ENCODE assay signal across 10 mouse cellular contexts in the genomic region with DNA sequence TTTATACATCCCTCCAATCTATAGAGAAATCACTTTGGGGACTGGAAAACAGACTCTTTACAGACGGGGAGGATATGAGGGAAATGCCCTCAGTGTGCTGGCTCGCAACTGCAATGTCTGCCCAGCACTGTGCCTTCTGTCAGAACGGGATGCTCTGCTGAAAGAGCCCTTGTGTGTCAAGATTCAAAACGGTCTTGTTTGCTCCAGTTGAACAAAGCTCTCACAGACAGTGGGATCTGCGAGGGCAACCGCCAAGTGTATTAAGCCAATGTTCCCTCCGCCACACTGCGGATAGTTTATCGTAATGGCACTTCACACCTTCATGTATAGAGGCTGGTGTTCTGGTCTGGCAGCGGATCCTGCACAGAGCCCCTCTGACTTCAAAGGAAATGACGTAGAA. TPM values are rescaled to one million over a fixed set of nuclear protein-coding genes. Genes with fewer than 3 reads are reported as not detected.
DNase-seq lines count a peak whose midpoint lies in the region; ATAC-seq and TF ChIP-seq lines count a peak whose summit lies in the region.
"Had no signal": no experiment of that assay in that cellular context is flagged by ENCODE, and none has a peak within 500 bp of the region (broad histone marks: within the 10 kb centered on the region; RNA-seq: fewer than 3 reads in every experiment).

No protein-coding gene starts in this region.

- no peaks in the 10 kb centered on the region for H3K36me3 ChIP-seq in heart, embryonic 14.5 days (ENCODE audit: control insufficient read depth, insufficient read depth, low read length)
- H3K36me3 ChIP-seq in lung, embryonic 14.5 days (ENCODE audit: insufficient read depth) = no peaks in the 10 kb centered on the region
- no peaks in the 10 kb centered on the region for H3K36me3 ChIP-seq in embryonic facial prominence, embryonic 13.5 days
- H3K36me3 ChIP-seq in neural tube, embryonic 12.5 days = no peaks in the 10 kb centered on the region

- WGBS in heart, embryonic 14.5 days = 31% methylated on average over 11 of the region's 11 CpGs
- WGBS in lung, embryonic 14.5 days = 34% methylated on average over 11 of the region's 11 CpGs
- WGBS in embryonic facial prominence, embryonic 13.5 days = 36% methylated on average over 11 of the region's 11 CpGs
- WGBS in neural tube, embryonic 12.5 days = 53% methylated on average over 11 of the region's 11 CpGs

- DNase-seq in heart, postnatal 14 days = no peak
- no peak for DNase-seq in lung, embryonic 14.5 days
- DNase-seq in lung, postnatal 14 days = no peak
- DNase-seq in kidney, postnatal 4 days = no peak
- DNase-seq: kidney, postnatal 14 days; liver; lung, postnatal 10 days had no signal

- TF ChIP-seq CTCF in lung, embryonic 14.5 days (IDR thresholded peaks at IDR 0.05; ENCODE audit: low read depth) = no peak

- intact Hi-C loops in heart, postnatal 14 days (cut with DNase I) = no loop called here

- H3K27me3 ChIP-seq in heart, embryonic 14.5 days (ENCODE audit: control insufficient read depth, insufficient read depth, low read length) = no peaks in the 10 kb centered on the region
- H3K27me3 ChIP-seq in lung, embryonic 14.5 days (ENCODE audit: insufficient read depth, low read length) = no peaks in the 10 kb centered on the region
- no peaks in the 10 kb centered on the region for H3K27me3 ChIP-seq in embryonic facial prominence, embryonic 13.5 days
- H3K27me3 ChIP-seq in neural tube, embryonic 12.5 days (replicated peaks) = no peaks in the 10 kb centered on the region

- peak overlapping the region; percentile 44 for H3K4me2 ChIP-seq in heart, embryonic 14.5 days (ENCODE audit: low read length)
- H3K4me2 ChIP-seq in lung, embryonic 14.5 days = peak overlapping the region; percentile 31; the same call in 1 of the 2 replicates
- H3K4me2 ChIP-seq in embryonic facial prominence, embryonic 13.5 days = peak overlapping the region; percentile 19; the same call in 1 of the 2 replicates
- peak overlapping the region; percentile 27; the same call in 1 of the 2 replicates for H3K4me2 ChIP-seq in neural tube, embryonic 12.5 days (replicated peaks)

- H3K4me1 ChIP-seq in heart, embryonic 14.5 days (ENCODE audit: control insufficient read depth in 2 of 2, insufficient read depth in 2 of 2, low read length in 2 of 2) = peaks cover 6 to 10% of the 10 kb centered on the region in 2 experiments
- H3K4me1 ChIP-seq in lung, embryonic 14.5 days (ENCODE audit: insufficient read depth) = no peaks in the 10 kb centered on the region
- H3K4me1 ChIP-seq in embryonic facial prominence, embryonic 13.5 days = 0 out of 2 replicates have a peak, but pooled peaks cover 5% of the 10 kb centered on the region
- H3K4me1 ChIP-seq in neural tube, embryonic 12.5 days = no peaks in the 10 kb centered on the region

- no peaks in the 10 kb centered on the region for H3K9me3 ChIP-seq in heart, embryonic 14.5 days (ENCODE audit: control insufficient read depth, low read length)
- no peaks in the 10 kb centered on the region for H3K9me3 ChIP-seq in lung, embryonic 14.5 days (ENCODE audit: low read depth, low read length)
- no peaks in the 10 kb centered on the region for H3K9me3 ChIP-seq in embryonic facial prominence, embryonic 13.5 days
- no peaks in the 10 kb centered on the region for H3K9me3 ChIP-seq in neural tube, embryonic 12.5 days

- H3K4me3 ChIP-seq in heart, embryonic 14.5 days (ENCODE audit: control insufficient read depth in 1 of 2, insufficient read depth in 1 of 2, low read depth in 1 of 2, low read length in 2 of 2) = no peak overlapping the region
- no peak overlapping the region for H3K4me3 ChIP-seq in lung, embryonic 14.5 days (ENCODE audit: low read depth, low read length)
- no peak overlapping the region for H3K4me3 ChIP-seq in embryonic facial prominence, embryonic 13.5 days
- no peak overlapping the region for H3K4me3 ChIP-seq in neural tube, embryonic 12.5 days

- peak overlapping the region; percentile 4 to 12; a peak in 1 of 4 replicates for H3K27ac ChIP-seq in heart, embryonic 14.5 days (replicated peaks in 1 of 2; ENCODE audit: control insufficient read depth in 1 of 2, insufficient read depth in 1 of 2, low read depth in 2 of 2, low read length in 2 of 2)
- H3K27ac ChIP-seq in lung, embryonic 14.5 days (ENCODE audit: low read depth) = no peak overlapping the region
- no peak overlapping the region; the same call in 1 of the 2 replicates for H3K27ac ChIP-seq in embryonic facial prominence, embryonic 13.5 days
- H3K27ac ChIP-seq in neural tube, embryonic 12.5 days = no peak overlapping the region

- no peak overlapping the region for H3K9ac ChIP-seq in heart, embryonic 14.5 days (ENCODE audit: low read length)
- H3K9ac ChIP-seq in lung, embryonic 14.5 days = no peak overlapping the region
- H3K9ac ChIP-seq in embryonic facial prominence, embryonic 13.5 days = no peak overlapping the region
- no peak overlapping the region for H3K9ac ChIP-seq in neural tube, embryonic 12.5 days

- ATAC-seq in heart, embryonic 14.5 days (ENCODE audit: insufficient number of reproducible peaks, insufficient read depth, low FRiP score, low read depth) = no peak
- ATAC-seq in lung, embryonic 14.5 days (ENCODE audit: insufficient read depth) = no peak
- no peak for ATAC-seq in embryonic facial prominence, embryonic 13.5 days (ENCODE audit: insufficient number of reproducible peaks, insufficient read depth, low FRiP score, low TSS enrichment, low read depth)
- ATAC-seq in neural tube, embryonic 12.5 days (ENCODE audit: low FRiP score, low read depth) = no peak

RNA-seq across cellular contexts. Expression of a gene that starts 14.3 kb away (rescaled TPM):
- polyA plus RNA-seq in heart, embryonic 14.5 days (2014; fragmentation: Nextera tagmentation; extraction: Ambion mirVana) = 25.4 and 26.1 TPM in 2 replicates
- total RNA-seq in heart, postnatal 14 days (2021) = 10 to 100 TPM; 17.9 to 19.5 TPM
- 26.4 and 27.8 TPM in 2 replicates for polyA plus RNA-seq in lung, embryonic 14.5 days (2014; fragmentation: Nextera tagmentation; extraction: Ambion mirVana)
- 20.8 and 25.8 TPM in 2 replicates for polyA plus RNA-seq in embryonic facial prominence, embryonic 13.5 days (2015; fragmentation: Nextera tagmentation; extraction: Ambion mirVana)
- 23.1 and 26.3 TPM in 2 replicates for polyA plus RNA-seq in neural tube, embryonic 12.5 days (2016; fragmentation: Nextera tagmentation; extraction: Ambion mirVana)

Comparison
In these comparisons a context has a peak if more than half of its experiments do, and no peak if none do; other contexts are left out.
1. H3K27ac ChIP-seq: peak in heart, embryonic 14.5 days (2 of 2); none in lung, embryonic 14.5 days (single experiment), embryonic facial prominence, embryonic 13.5 days (single experiment) and neural tube, embryonic 12.5 days (single experiment).
2. Peak in every context shown above with its lines, with median percentiles within 50 percentile points of each other: H3K4me2 ChIP-seq.